Mouse (Mus musculus) cerebellum, postnatal 10 days (tissue): Measurements from ENCODE around the gene S100a5.
A peak's percentile ranks its signal among the peaks of the same experiment; 100 is the strongest.

ENCODE experiments used
- DNase-seq, 2 experiments: peaks; one replicate each; pipeline ENCODE4 v3.0.0; 2021; ENCODE audit warnings: mixed read lengths in 2 of 2

S100a5 gene

GRCm38 (mm10) chr3:90626266-90627021 lies 18.1 kb downstream of the S100a5 start:
- no peak for DNase-seq

GRCm38 (mm10) chr3:90627366-90627765 lies 19.0 kb downstream of the S100a5 start:
- no peak for DNase-seq

- DNase-seq: peak; percentile 28 to 46
Measured at GRCm38 (mm10) chr3:90627807-90628206, 19.5 kb downstream of the S100a5 start.

- no peak for DNase-seq
Measured at GRCm38 (mm10) chr3:90629298-90629697, 21.0 kb downstream of the S100a5 start.

GRCm38 (mm10) chr3:90631984-90632383 lies 23.7 kb downstream of the S100a5 start:
- DNase-seq: no peak

- no peak for DNase-seq
Measured at GRCm38 (mm10) chr3:90638511-90639275, 30.4 kb downstream of the S100a5 start.

GRCm38 (mm10) chr3:90639511-90640154 lies 31.3 kb downstream of the S100a5 start:
- DNase-seq: peak; percentile 45 to 50

- DNase-seq: no peak
Measured at GRCm38 (mm10) chr3:90640981-90641380, 32.7 kb downstream of the S100a5 start.

- DNase-seq: peak; percentile 51 to 56
Measured at GRCm38 (mm10) chr3:90644220-90644619, 35.9 kb downstream of the S100a5 start.

GRCm38 (mm10) chr3:90647291-90647690 lies 39.0 kb downstream of the S100a5 start:
- DNase-seq: no peak

- no peak for DNase-seq
Measured at GRCm38 (mm10) chr3:90648981-90649380, 40.7 kb downstream of the S100a5 start.

- DNase-seq: no peak
Measured at GRCm38 (mm10) chr3:90649832-90650231, 41.5 kb downstream of the S100a5 start.

GRCm38 (mm10) chr3:90652878-90653508 lies 44.7 kb downstream of the S100a5 start:
- DNase-seq: peak; percentile 88 to 89

GRCm38 (mm10) chr3:90653717-90654116 lies 45.4 kb downstream of the S100a5 start, which contains the start of gene S100a7a:
Gene S100a7a (plus strand): TSS chr3:90654017.
- DNase-seq: no peak

- DNase-seq: peak in 1 of 2 experiments; percentile 9
Measured at GRCm38 (mm10) chr3:90657405-90657804, 49.1 kb downstream of the S100a5 start.

- peak; percentile 3 to 8 for DNase-seq
Measured at GRCm38 (mm10) chr3:90659364-90660044, 51.2 kb downstream of the S100a5 start.
